Mouse (Mus musculus): ENCODE data around the gene Eif2ak2. TPM values are rescaled to one million over a fixed set of nuclear protein-coding genes. Genes with fewer than 3 reads are reported as not detected.
A peak's percentile ranks its signal among the peaks of the same experiment; 100 is the strongest.

The Eif2ak2 gene
- polyA plus RNA-seq, 1 experiment = 51.8 TPM

DNA sequence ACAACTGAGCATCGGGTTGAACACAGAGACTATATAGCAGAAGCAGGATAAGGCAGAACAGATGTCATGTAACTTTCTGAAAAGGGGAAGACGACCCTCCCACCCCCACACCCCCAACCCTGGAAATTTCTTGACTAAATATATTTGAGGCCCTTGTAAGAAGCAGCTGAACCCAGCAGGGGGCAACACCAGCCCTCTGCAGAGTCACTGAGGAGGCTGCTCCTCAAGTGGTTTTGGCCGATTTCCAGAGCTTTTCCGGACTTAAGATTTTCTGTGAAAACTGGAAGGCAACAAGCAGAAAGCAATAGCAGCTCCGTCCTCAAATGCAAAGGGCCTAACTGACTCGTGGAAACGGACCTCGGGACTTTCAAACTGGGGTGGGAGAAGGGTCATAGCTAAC, 13.0 kb upstream of the Eif2ak2 start:
- peaks cover 7% of the 10 kb centered on the region for H3K4me1 ChIP-seq (ENCODE audit: control insufficient read depth, insufficient read depth, low read length)
- H3K4me3 ChIP-seq (ENCODE audit: insufficient read depth, low read length) = peak overlapping the region; percentile 40
- TF ChIP-seq POLR2A (IDR thresholded peaks at IDR 0.05; ENCODE audit: borderline replicate concordance, low read depth, low read length) = no peak
- TF ChIP-seq CTCF (IDR thresholded peaks at IDR 0.05; ENCODE audit: low read depth, low read length) = peak; percentile 76
- H3K27ac ChIP-seq (ENCODE audit: insufficient read depth, low read depth, low read length) = no peak overlapping the region

DNA sequence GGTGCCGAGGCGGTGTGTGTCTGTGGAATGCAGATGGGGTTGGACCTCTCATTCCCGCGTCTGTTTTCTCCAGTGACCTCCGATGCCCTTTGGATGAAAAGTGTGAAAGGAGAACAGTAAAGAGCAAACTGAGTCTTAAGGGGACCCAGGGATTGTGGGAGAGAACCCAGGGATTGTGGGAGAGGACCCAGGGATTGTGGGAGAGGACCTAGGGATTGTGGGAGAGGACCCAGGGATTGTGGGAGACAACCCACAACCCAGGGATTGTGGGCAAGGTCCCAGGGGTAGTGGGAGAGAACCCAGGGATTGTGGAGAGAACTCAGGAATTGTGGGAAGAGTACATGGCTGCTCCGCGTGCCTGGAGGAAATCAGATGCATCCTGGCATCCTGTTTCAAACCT, 12.6 kb upstream of the Eif2ak2 start:
- TF ChIP-seq CTCF (IDR thresholded peaks at IDR 0.05; ENCODE audit: low read depth, low read length) (no peak), POLR2A (IDR thresholded peaks at IDR 0.05; ENCODE audit: borderline replicate concordance, low read depth, low read length) (no peak)
- H3K4me3 ChIP-seq (ENCODE audit: insufficient read depth, low read length) = no peak overlapping the region
- peaks cover 10% of the 10 kb centered on the region for H3K4me1 ChIP-seq (ENCODE audit: control insufficient read depth, insufficient read depth, low read length)
- H3K27ac ChIP-seq (ENCODE audit: insufficient read depth, low read depth, low read length) = no peak overlapping the region

DNA sequence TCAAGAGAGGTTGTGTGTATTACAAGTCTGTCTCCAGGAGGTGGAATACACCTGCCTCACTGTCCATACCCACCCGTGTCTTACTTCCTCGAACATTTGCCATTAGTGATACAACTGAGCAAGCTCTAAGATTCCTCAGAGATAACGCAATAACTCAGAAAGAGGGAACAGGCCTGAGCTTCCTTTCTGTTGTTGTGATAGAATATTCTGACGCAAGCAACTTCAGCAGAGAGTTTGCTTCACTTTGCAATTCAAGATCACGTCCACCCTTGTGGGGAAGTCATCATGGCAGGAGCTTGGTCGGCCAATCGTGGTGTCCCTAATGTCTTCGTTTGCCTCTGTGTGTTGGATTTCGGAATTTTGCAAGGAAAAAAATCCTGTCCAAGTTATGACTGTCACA, 8.6 kb upstream of the Eif2ak2 start:
- peaks cover 10% of the 10 kb centered on the region for H3K4me1 ChIP-seq (ENCODE audit: control insufficient read depth, insufficient read depth, low read length)
- no peak for TF ChIP-seq CTCF (IDR thresholded peaks at IDR 0.05; ENCODE audit: low read depth, low read length)
- no peak for TF ChIP-seq POLR2A (IDR thresholded peaks at IDR 0.05; ENCODE audit: borderline replicate concordance, low read depth, low read length)
- peak overlapping the region; percentile 18 for H3K27ac ChIP-seq (ENCODE audit: insufficient read depth, low read depth, low read length)
- H3K4me3 ChIP-seq (ENCODE audit: insufficient read depth, low read length) = no peak overlapping the region

DNA sequence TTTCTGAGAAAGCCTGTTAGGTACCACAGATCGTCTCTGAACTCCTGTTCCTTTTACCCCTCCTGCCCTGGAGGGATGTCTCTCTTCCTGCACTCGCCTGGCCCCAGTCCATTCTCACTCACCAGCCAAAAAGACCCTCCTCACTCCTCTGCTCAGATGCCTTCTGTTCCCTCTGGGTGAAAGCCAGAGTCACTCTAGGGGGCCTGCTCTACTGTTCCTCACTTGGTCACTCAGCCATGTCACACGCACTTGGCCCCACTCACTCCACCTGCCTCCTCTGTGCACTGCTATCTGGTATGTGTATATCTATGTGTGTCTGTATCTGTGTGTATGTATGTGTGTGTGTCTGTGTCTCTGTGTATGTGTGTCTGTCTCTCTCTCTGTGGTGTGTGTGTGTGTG, 6.8 kb upstream of the Eif2ak2 start:
- TF ChIP-seq POLR2A (IDR thresholded peaks at IDR 0.05; ENCODE audit: borderline replicate concordance, low read depth, low read length) (no peak), CTCF (IDR thresholded peaks at IDR 0.05; ENCODE audit: low read depth, low read length) (no peak)
- no peak overlapping the region for H3K4me3 ChIP-seq (ENCODE audit: insufficient read depth, low read length)
- H3K4me1 ChIP-seq (ENCODE audit: control insufficient read depth, insufficient read depth, low read length) = peaks cover 7% of the 10 kb centered on the region
- H3K27ac ChIP-seq (ENCODE audit: insufficient read depth, low read depth, low read length) = no peak overlapping the region

DNA sequence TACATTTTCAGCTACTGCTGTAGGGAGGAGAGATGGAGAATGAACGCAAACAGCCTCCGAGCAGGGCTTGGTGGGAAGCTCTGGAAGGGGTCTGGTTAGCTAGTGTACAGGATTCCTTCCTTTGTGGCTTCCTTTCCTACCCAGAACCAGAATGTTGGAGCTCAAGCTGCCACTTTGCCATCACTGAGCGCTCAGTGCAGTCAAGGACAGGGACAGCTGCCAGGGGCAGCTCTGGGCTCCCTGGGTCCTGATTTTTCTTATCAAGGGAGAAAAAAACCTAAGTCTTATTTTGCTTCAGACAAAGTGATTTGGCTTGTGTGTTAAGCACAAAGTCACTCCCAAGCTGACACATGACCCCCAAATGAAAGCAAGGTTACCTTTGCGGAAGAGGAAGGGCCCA, 6.2 kb upstream of the Eif2ak2 start:
- Histone ChIP-seq H3K27ac (ENCODE audit: insufficient read depth, low read depth, low read length) (no peak overlapping the region), H3K4me3 (ENCODE audit: insufficient read depth, low read length) (no peak overlapping the region), H3K4me1 (ENCODE audit: control insufficient read depth, insufficient read depth, low read length) (peaks cover 7% of the 10 kb centered on the region)
- TF ChIP-seq POLR2A (IDR thresholded peaks at IDR 0.05; ENCODE audit: borderline replicate concordance, low read depth, low read length) (no peak), CTCF (IDR thresholded peaks at IDR 0.05; ENCODE audit: low read depth, low read length) (no peak)

GRCm38 (mm10) chr17:78885286-78886065, 3.1 kb upstream of the Eif2ak2 start:
- TF ChIP-seq POLR2A (IDR thresholded peaks at IDR 0.05; ENCODE audit: borderline replicate concordance, low read depth, low read length) = no peak
- no peak for TF ChIP-seq CTCF (IDR thresholded peaks at IDR 0.05; ENCODE audit: low read depth, low read length)

DNA sequence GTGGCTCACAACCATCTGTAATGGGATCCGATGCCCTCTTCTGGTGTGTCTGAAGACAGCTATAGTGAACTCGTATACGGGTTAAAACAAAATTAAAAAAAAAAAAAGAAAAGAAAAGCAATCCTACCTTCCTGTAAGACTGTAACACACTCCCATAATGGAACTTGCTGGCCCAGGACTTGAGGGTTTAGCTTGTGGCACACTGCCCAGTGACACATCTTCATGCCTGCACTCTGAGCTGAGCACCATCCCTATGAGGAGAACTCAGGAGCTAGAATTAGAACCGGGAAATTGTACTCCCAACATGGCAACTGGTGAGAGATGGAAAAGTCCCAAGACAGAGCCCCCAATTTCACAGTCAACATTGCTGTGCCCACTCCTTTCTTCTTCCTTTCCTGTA, 918 bp upstream of the Eif2ak2 start:
- no peak for TF ChIP-seq CTCF (IDR thresholded peaks at IDR 0.05; ENCODE audit: low read depth, low read length)
- no peak for TF ChIP-seq POLR2A (IDR thresholded peaks at IDR 0.05; ENCODE audit: borderline replicate concordance, low read depth, low read length)
- no peak overlapping the region for H3K27ac ChIP-seq (ENCODE audit: insufficient read depth, low read depth, low read length)
- peaks cover 8% of the 10 kb centered on the region for H3K4me1 ChIP-seq (ENCODE audit: control insufficient read depth, insufficient read depth, low read length)
- H3K4me3 ChIP-seq (ENCODE audit: insufficient read depth, low read length) = no peak overlapping the region

More at GRCm38 (mm10) chr17:78885286-78886065, 3.1 kb upstream of the Eif2ak2 start:
- Histone ChIP-seq H3K4me3 (ENCODE audit: insufficient read depth, low read length) (no peak overlapping the region), H3K4me1 (ENCODE audit: control insufficient read depth, insufficient read depth, low read length) (peaks cover 10% of the 10 kb centered on the region), H3K27ac (ENCODE audit: insufficient read depth, low read depth, low read length) (no peak overlapping the region)

DNA sequence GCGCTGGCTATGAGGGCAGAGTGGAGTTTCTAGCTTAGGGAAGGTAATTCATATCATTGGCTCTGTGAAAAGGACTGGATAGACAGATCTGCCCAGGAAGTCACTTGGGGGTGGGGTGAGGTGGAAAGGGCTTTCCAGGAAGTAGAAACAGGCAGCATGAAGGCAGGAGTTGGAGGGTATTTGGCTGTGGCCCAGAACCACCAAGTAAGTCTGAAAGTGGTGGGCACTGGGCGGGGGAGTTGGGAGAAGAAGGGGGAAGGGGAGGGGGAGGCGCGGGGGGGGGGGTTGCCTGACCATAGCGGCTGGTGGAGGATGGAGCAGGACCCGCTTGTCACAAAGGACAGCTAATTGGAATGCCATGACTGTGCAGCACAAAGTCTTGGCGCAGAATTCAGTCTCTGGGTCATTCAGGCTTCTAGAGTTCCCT, 482 bp downstream of the Eif2ak2 start:
- TF ChIP-seq POLR2A (IDR thresholded peaks at IDR 0.05; ENCODE audit: borderline replicate concordance, low read depth, low read length) (no peak), CTCF (IDR thresholded peaks at IDR 0.05; ENCODE audit: low read depth, low read length) (no peak)
- peak overlapping the region; percentile 70 for H3K27ac ChIP-seq (ENCODE audit: insufficient read depth, low read depth, low read length)
- H3K4me3 ChIP-seq (ENCODE audit: insufficient read depth, low read length) = peak overlapping the region; percentile 80

GRCm38 (mm10) chr17:78873886-78874285, 8.5 kb downstream of the Eif2ak2 start:
- H3K4me1 ChIP-seq (ENCODE audit: control insufficient read depth, insufficient read depth, low read length) = no peaks in the 10 kb centered on the region
- H3K27ac ChIP-seq (ENCODE audit: insufficient read depth, low read depth, low read length) = no peak overlapping the region
- TF ChIP-seq CTCF (IDR thresholded peaks at IDR 0.05; ENCODE audit: low read depth, low read length) = no peak
- no peak for TF ChIP-seq POLR2A (IDR thresholded peaks at IDR 0.05; ENCODE audit: borderline replicate concordance, low read depth, low read length)

More for the DNA sequence above, 482 bp downstream of the Eif2ak2 start:
- H3K4me1 ChIP-seq (ENCODE audit: control insufficient read depth, insufficient read depth, low read length) = peaks cover 8% of the 10 kb centered on the region

GRCm38 (mm10) chr17:78856243-78856642, 26.1 kb downstream of the Eif2ak2 start:
- Histone ChIP-seq H3K27ac (ENCODE audit: insufficient read depth, low read depth, low read length) (no peak overlapping the region), H3K4me1 (ENCODE audit: control insufficient read depth, insufficient read depth, low read length) (no peaks in the 10 kb centered on the region), H3K4me3 (ENCODE audit: insufficient read depth, low read length) (no peak overlapping the region)
- TF ChIP-seq CTCF (IDR thresholded peaks at IDR 0.05; ENCODE audit: low read depth, low read length) (no peak), POLR2A (IDR thresholded peaks at IDR 0.05; ENCODE audit: borderline replicate concordance, low read depth, low read length) (no peak)

More at GRCm38 (mm10) chr17:78873886-78874285, 8.5 kb downstream of the Eif2ak2 start:
- H3K4me3 ChIP-seq (ENCODE audit: insufficient read depth, low read length) = no peak overlapping the region

Data from bone marrow macrophage, adult 2 months (primary cell).